Mouse (Mus musculus): ENCODE results near the gene Tnfaip2. TPM values are rescaled to one million over a fixed set of nuclear protein-coding genes. Genes with fewer than 3 reads are reported as not detected.

Tnfaip2 gene
- polyA plus RNA-seq, 1 experiment from 2014 or later = 0.79 TPM

DNA sequence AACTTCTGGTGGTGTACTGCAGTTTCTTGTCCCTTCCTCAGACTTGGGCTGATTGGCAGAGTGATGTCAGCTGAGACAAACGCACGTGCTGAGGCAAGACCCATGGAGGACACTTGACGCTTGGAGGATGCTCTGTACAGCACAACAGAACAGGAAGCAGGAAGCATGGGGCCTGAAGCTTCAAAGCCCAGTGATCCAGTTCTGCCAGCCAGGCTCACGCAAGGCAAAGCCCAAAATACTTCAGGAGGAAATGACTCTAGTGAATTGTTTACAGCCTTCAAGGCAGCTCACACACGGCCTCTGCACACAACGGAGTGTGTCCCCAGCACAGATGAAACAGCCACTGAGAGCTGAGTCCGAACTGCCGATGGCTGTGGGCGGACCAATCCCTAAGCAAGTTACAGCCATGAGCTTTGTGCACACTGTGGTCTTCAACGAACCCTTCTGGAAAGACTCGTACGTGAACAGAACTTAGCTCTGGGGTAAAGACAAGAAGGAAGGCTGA lies 60.8 kb downstream of the Tnfaip2 start:
- ATAC-seq (ENCODE audit: low FRiP score) = no peak
- H3K4me2 ChIP-seq (replicated peaks) = no peak overlapping the region
- WGBS = 87% methylated on average over 12 of the region's 12 CpGs

DNA sequence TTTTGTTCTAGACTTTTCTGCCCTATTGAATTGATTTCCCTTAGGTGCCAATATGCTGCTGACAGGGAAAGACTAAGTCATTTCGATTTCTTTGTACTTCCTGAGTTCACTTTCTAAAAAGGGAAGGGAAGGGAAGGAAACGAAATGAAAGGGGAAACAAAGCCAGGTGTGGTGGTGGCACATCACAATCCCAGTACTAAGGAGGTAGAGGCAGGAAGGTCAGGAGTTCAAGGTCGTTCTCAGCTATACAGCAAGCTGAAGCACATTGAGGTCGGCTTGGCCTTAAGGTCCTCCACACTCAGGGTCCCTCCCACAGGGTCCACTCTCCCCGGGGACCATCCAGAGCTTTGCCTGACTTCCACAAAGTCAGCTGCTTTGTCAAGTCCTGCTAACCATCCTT lies 61.3 kb downstream of the Tnfaip2 start:
- DNase-seq (ENCODE audit: low spot score) = no peak
- Histone ChIP-seq H3K4me2 (replicated peaks) (no peak overlapping the region), H3K4me3 (replicated peaks; ENCODE audit: low read length) (no peak overlapping the region), H3K27ac (no peak overlapping the region), H3K4me1 (replicated peaks; ENCODE audit: control insufficient read depth, insufficient read depth, low read length) (no peaks in the 10 kb centered on the region), H3K9ac (no peak overlapping the region), H3K36me3 (replicated peaks; ENCODE audit: control insufficient read depth, insufficient read depth) (no peaks in the 10 kb centered on the region), H3K27me3 (ENCODE audit: control insufficient read depth, insufficient read depth, low read length) (no peaks in the 10 kb centered on the region), H3K9me3 (ENCODE audit: control insufficient read depth, low read length) (no peaks in the 10 kb centered on the region)
- 69% methylated on average over 5 of the region's 5 CpGs for WGBS
- ATAC-seq (ENCODE audit: low FRiP score) = no peak

More for the DNA sequence above, 60.8 kb downstream of the Tnfaip2 start:
- no peak overlapping the region for H3K27ac ChIP-seq
- H3K36me3 ChIP-seq (replicated peaks; ENCODE audit: control insufficient read depth, insufficient read depth) = no peaks in the 10 kb centered on the region
- no peaks in the 10 kb centered on the region for H3K4me1 ChIP-seq (replicated peaks; ENCODE audit: control insufficient read depth, insufficient read depth, low read length)
- H3K9ac ChIP-seq = no peak overlapping the region
- H3K9me3 ChIP-seq (ENCODE audit: control insufficient read depth, low read length) = no peaks in the 10 kb centered on the region
- H3K27me3 ChIP-seq (ENCODE audit: control insufficient read depth, insufficient read depth, low read length) = no peaks in the 10 kb centered on the region
- DNase-seq (ENCODE audit: low spot score) = no peak
- H3K4me3 ChIP-seq (replicated peaks; ENCODE audit: low read length) = no peak overlapping the region

Other genes with a start within 250 kb of the Tnfaip2 start
- 19.6 and 20.5 TPM in 2 replicates for gene Amn, start 171.4 kb upstream of the Tnfaip2 start, polyA plus RNA-seq (2014; fragmentation: Nextera tagmentation; extraction: Ambion mirVana)
- 48.1 and 48.3 TPM in 2 replicates for gene Cdc42bpb, start 64.8 kb upstream of the Tnfaip2 start, polyA plus RNA-seq (2014; fragmentation: Nextera tagmentation; extraction: Ambion mirVana)
- gene Lbhd2, start 35.7 kb upstream of the Tnfaip2 start, polyA plus RNA-seq (2014; fragmentation: Nextera tagmentation; extraction: Ambion mirVana) = 0.72 and 1.3 TPM in 2 replicates
- 1.7 and 1.8 TPM in 2 replicates for gene Exoc3l4, start 25.5 kb upstream of the Tnfaip2 start, polyA plus RNA-seq (2014; fragmentation: Nextera tagmentation; extraction: Ambion mirVana)
- 2.6 and 3.8 TPM in 2 replicates for gene Gm266, start 43.4 kb downstream of the Tnfaip2 start, polyA plus RNA-seq (2014; fragmentation: Nextera tagmentation; extraction: Ambion mirVana)
- gene Eif5, start 95.5 kb downstream of the Tnfaip2 start, polyA plus RNA-seq (2014; fragmentation: Nextera tagmentation; extraction: Ambion mirVana) = 504 and 543 TPM in 2 replicates
- 76.4 and 81.4 TPM in 2 replicates for gene Mark3, start 132.1 kb downstream of the Tnfaip2 start, polyA plus RNA-seq (2014; fragmentation: Nextera tagmentation; extraction: Ambion mirVana)
- 1,434 and 1,576 TPM in 2 replicates for gene Ckb, start 229.9 kb downstream of the Tnfaip2 start, polyA plus RNA-seq (2014; fragmentation: Nextera tagmentation; extraction: Ambion mirVana)
- 6.1 and 7.2 TPM in 2 replicates for gene Trmt61a, start 235.6 kb downstream of the Tnfaip2 start, polyA plus RNA-seq (2014; fragmentation: Nextera tagmentation; extraction: Ambion mirVana)

Measured in hindbrain, embryonic 14.5 days (tissue).